Mouse (Mus musculus) cerebral cortex, adult 2 months (tissue): ENCODE results near the gene Card10.

Source experiments
- WGBS: fragments of 180-500 bp; shearing (Covaris S2); methylation state at CpG from one replicate; pipeline ENCODE4 v1.1.7; 2018; 5-methylcytosine and 5-hydroxymethylcytosine counted together

Card10 gene

GRCm38 (mm10) chr15:78801971-78802741, 686 bp downstream of the Card10 start:
- WGBS = 7% methylated on average over 44 of the region's 67 CpGs

GRCm38 (mm10) chr15:78801571-78801970, 1.3 kb downstream of the Card10 start:
- WGBS = 83% methylated on average over 9 of the region's 9 CpGs

GRCm38 (mm10) chr15:78799029-78799428, 3.8 kb downstream of the Card10 start:
- 39% methylated on average over 21 of the region's 21 CpGs for WGBS

GRCm38 (mm10) chr15:78797060-78797329, 5.8 kb downstream of the Card10 start:
- 83% methylated on average over 8 of the region's 8 CpGs for WGBS

- 72% methylated on average over 25 of the region's 25 CpGs for WGBS
Measured at GRCm38 (mm10) chr15:78796196-78797059, 6.4 kb downstream of the Card10 start.

GRCm38 (mm10) chr15:78790990-78791389, 11.9 kb downstream of the Card10 start:
- 80% methylated on average over 12 of the region's 12 CpGs for WGBS

GRCm38 (mm10) chr15:78790451-78790850, 12.4 kb downstream of the Card10 start:
- 72% methylated on average over 4 of the region's 4 CpGs for WGBS

GRCm38 (mm10) chr15:78789721-78790323, 13.0 kb downstream of the Card10 start:
- WGBS = 91% methylated on average over 13 of the region's 13 CpGs

GRCm38 (mm10) chr15:78788042-78788441, 14.8 kb downstream of the Card10 start:
- 90% methylated on average over 3 of the region's 3 CpGs for WGBS

GRCm38 (mm10) chr15:78787287-78787856, 15.5 kb downstream of the Card10 start:
- 85% methylated on average over 9 of the region's 9 CpGs for WGBS

GRCm38 (mm10) chr15:78786411-78786818, 16.4 kb downstream of the Card10 start:
- WGBS = 68% methylated on average over 9 of the region's 9 CpGs

GRCm38 (mm10) chr15:78785961-78786360, 16.9 kb downstream of the Card10 start:
- 48% methylated on average over 7 of the region's 7 CpGs for WGBS

- 86% methylated on average over 7 of the region's 7 CpGs for WGBS
Measured at GRCm38 (mm10) chr15:78785258-78785657, 17.6 kb downstream of the Card10 start.

- WGBS = 74% methylated on average over 5 of the region's 5 CpGs
Measured at GRCm38 (mm10) chr15:78784520-78784919, 18.3 kb downstream of the Card10 start.

GRCm38 (mm10) chr15:78782348-78783103, 20.3 kb downstream of the Card10 start:
- 85% methylated on average over 14 of the region's 14 CpGs for WGBS

GRCm38 (mm10) chr15:78780908-78781307, 21.9 kb downstream of the Card10 start:
- WGBS = 90% methylated on average over 7 of the region's 7 CpGs

GRCm38 (mm10) chr15:78780359-78780758, 22.5 kb downstream of the Card10 start:
- WGBS = 97% methylated on average over 14 of the region's 14 CpGs

GRCm38 (mm10) chr15:78779690-78780089, 23.2 kb downstream of the Card10 start:
- WGBS = 97% methylated on average over 5 of the region's 5 CpGs

GRCm38 (mm10) chr15:78779253-78779652, 23.6 kb downstream of the Card10 start:
- WGBS = 85% methylated on average over 8 of the region's 8 CpGs

- 54% methylated on average over 15 of the region's 15 CpGs for WGBS
Measured at GRCm38 (mm10) chr15:78778077-78778870, 24.6 kb downstream of the Card10 start.

GRCm38 (mm10) chr15:78773290-78773729, 29.5 kb downstream of the Card10 start, which contains the start of gene Mfng:
TSS of gene Mfng (minus strand) at chr15:78773475.
- 20% methylated on average over 11 of the region's 11 CpGs for WGBS
